Mouse (Mus musculus): ENCODE results near the gene Rpl32.

Rpl32 gene

GRCm38 (mm10) chr6:115808488-115809231 is at the start of gene Rpl32:
Gene Rpl32, minus strand, starts transcription at chr6:115808747.
- peak; percentile 83 to 84 for DNase-seq (ENCODE audit: low spot score in 2 of 2)

DNA sequence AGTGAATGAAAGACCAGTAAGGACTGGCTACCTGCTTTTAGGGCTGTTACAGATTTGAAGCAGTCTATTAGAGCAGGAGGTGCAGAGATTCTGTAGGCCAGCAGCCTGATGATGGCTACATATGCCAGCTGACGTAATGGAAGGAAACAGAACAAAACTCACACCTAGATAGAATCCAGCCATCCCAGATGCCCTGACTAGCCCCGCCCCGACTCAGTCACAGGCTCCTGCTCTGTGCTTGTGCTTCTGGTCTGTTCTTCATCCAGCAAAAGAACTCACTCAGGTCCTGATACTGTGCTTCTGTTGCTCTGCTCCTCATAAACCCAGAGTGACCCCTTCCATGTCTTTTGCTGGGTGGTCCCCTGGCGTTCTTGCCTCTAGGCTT is 47.8 kb upstream of the Rpl32 start:
- DNase-seq (ENCODE audit: low spot score in 2 of 2): no peak

DNA sequence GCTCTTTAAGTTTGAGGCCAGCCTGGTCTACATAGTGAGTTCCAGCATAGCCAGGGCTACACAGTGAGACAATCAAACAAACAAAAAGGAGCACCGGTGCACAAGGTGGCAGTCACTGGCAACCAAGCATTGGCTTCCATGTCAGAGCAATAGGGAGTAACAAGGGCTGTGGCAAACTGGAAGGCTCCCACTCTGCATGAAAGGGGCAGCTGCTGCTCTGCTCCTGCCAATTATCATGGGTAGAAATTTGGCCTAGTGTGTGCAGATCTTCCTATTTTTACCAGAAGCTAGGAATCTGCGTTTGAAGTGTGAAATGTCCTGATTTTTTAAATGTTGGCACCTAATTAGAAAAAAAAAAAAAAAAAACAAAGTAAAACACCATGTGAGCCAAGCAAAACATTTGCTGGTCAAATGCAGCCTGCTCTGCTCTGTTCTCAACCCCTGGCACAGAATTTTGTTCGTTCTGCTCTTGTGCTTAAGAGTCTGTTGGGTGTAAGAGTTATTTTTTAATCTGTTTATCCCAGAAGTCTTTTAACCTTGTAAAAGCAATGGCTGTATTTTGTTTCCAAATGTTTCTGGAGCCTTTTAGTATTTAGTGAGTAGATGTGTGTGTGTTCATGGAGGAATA is 47.3 kb upstream of the Rpl32 start:
- no peak for DNase-seq (ENCODE audit: low spot score in 2 of 2)

- no peak for DNase-seq (ENCODE audit: low spot score in 2 of 2)
Measured at GRCm38 (mm10) chr6:115854432-115854831, 45.9 kb upstream of the Rpl32 start.

- DNase-seq (ENCODE audit: low spot score in 2 of 2): no peak
Measured at GRCm38 (mm10) chr6:115853985-115854384, 45.4 kb upstream of the Rpl32 start.

GRCm38 (mm10) chr6:115853091-115853813 is 44.7 kb upstream of the Rpl32 start, which contains the start of the genes Mbd4 and Ift122:
Gene Mbd4, minus strand, starts transcription at chr6:115853371.
Gene Ift122, plus strand, starts transcription at chr6:115853470.
- DNase-seq (ENCODE audit: low spot score in 2 of 2): peak; percentile 93 to 99

DNA sequence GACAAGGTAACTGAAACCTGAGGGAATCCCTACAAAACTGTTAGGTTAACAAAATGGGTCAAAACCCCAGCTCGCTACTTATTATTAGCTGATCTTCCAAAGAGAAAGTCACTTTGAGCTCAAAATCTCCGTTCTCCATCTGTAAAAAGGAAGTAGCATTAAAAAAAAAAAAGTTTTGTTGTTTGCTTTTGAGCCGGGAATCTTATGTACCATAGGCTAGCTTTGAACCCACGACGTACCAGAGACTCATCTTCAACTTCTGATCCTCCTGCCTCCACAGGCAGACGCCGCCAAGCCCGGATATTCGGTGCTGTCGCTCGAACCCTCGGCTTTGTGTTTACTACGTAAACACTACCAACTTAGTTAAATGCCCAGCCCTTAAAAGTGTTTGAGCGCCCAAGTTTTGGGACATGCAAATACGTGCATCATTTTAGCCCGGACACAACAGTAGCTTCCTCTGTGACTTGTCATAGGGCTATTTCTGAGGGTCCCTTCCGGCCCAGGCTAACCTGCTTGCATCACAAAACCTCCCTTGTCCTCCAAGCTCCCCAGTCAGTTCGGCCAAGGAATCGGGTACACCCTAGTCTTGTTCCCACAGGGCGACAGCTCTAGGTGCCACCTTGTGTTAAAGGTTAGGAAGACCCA is 44.0 kb upstream of the Rpl32 start:
- no peak for DNase-seq (ENCODE audit: low spot score in 2 of 2)

DNA sequence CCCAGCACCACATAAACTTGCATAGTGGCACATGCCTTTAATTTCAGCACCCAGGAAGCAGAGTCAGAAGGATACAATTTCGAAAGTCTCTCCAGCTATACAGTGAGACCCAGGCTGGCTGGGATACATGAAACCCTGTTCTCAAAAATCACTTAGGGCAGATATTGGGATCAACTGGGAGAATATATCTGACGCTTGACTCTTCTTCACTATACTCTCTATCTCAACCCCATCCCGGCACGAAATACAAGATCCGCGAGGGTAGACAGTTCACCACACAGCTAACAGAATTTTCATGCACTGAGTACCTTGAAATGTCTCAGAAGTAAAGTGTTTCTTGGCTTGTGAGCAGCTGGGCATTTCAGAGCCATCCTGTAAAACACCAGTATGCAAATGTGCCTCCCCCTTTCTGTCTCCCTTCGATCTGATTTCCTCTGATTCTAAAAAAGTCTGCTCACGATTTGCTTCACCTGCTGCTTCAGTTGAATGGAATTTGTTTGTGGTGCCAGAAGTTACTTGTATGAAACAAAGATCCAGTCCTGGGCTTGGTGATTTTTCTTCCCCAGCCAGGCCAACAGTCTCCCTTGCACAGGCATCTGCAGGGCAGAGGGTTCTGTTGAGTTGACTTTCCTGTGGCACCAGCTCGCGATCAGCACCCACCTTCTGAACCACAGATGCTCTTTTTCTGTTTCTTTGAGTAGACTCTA is 40.2 kb upstream of the Rpl32 start:
- no peak for DNase-seq (ENCODE audit: low spot score in 2 of 2)

- DNase-seq (ENCODE audit: low spot score in 2 of 2): peak; percentile 38 to 48
Measured at GRCm38 (mm10) chr6:115846640-115847411, 38.3 kb upstream of the Rpl32 start.

DNA sequence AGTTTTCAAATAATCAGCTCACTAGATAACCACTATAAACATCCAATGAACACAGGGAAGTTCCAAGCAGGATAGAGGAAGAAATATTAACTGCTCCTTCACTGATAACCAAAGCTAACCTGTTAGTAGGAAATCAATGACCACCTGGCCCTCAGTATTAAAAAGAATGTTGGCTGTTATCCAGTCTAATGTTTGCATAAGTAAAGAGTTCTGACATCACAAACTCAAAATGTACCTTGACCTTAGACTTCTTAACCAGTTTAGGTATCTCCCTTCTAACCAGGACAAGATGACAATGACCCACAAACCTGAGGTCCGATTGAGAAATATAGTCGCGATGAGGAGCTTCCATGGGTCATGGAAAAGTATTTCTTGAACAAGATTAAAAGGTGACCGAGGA is 36.5 kb upstream of the Rpl32 start:
- DNase-seq (ENCODE audit: low spot score in 2 of 2): no peak

GRCm38 (mm10) chr6:115838745-115839144 is 30.2 kb upstream of the Rpl32 start:
- DNase-seq (ENCODE audit: low spot score in 2 of 2): no peak

DNA sequence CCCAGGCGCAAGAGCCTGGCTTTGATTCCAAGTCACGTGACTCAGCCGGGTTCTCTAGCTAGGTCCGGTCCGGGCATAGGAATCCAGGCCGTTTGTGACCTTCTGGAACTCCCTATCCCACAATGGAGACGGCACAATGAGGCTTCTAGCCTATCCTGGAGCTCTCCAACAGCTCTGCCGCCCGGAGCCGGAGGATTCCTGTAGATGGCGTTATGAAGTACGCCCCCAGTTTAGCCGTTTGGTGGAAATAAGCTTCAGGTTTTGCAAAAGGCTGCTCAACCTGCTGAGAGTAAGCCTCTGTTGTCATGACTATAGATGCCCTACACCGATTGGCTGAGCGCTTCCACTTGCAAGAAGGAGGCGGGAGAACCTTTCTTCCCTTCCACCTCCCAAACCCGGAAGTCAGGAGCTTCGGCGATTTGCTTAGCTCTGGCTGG is 29.6 kb upstream of the Rpl32 start, which contains the start of gene Efcab12:
Gene Efcab12 (minus strand): TSS at position 252 of the 437 bp plus-strand sequence.
- peak; percentile 57 to 75 for DNase-seq (ENCODE audit: low spot score in 2 of 2)

DNA sequence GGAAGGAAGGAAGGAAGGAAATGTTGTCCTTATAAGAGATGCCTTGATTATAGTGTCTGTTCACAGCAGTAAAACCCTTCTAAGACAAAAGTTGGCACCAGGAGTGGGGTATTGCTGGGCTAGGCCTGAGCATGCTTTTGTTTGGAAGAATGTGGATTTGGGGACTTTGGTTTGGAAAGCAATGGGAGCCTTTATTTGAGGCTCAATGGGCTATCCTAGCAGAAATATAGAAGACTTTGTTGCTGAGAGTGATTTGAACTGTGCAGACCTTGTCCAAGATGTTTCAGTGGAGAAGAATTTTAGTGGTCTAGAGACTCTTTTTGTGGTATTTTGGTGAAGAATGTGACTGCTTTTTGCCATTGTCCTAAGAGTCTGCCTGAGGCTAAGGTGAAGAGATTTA is 25.3 kb upstream of the Rpl32 start:
- DNase-seq (ENCODE audit: low spot score in 2 of 2): no peak

DNA sequence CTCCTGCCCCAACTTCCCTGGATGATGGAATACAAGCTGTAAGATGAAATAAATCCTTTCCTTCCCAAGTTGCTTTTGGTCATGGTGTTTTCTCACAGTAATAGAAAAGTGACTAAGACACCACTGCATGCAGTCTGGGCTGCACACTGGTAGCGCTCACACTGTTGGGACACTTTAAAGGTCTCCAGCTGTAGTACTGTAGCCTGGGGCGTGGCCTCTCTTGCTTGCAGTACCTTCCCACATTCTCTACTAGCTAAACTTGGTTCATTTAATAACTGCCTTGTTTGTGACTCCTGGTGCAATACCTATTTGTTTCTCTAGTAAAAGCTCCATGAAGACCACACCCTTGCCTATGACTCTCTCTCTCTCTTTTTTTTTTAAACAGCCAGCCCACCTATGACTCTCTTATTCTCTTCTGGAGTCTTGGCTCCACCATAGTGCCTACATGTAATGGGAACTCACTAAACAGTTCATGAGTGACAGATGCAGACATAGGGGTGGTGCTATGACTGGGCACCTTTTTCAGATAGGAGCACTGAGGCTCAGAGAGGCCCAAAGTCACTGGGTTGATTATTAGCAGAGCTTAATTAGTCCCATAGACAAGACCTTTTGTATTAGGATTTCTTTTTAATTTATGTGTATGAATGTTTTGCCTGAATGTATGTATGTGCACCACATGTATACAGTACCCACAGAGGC is 23.8 kb upstream of the Rpl32 start:
- no peak for DNase-seq (ENCODE audit: low spot score in 2 of 2)

- no peak for DNase-seq (ENCODE audit: low spot score in 2 of 2)
Measured at GRCm38 (mm10) chr6:115830779-115831601, 22.4 kb upstream of the Rpl32 start.

GRCm38 (mm10) chr6:115823850-115824464 is 15.4 kb upstream of the Rpl32 start:
- DNase-seq (ENCODE audit: low spot score in 2 of 2): peak in 1 of 2 experiments; percentile 22

DNA sequence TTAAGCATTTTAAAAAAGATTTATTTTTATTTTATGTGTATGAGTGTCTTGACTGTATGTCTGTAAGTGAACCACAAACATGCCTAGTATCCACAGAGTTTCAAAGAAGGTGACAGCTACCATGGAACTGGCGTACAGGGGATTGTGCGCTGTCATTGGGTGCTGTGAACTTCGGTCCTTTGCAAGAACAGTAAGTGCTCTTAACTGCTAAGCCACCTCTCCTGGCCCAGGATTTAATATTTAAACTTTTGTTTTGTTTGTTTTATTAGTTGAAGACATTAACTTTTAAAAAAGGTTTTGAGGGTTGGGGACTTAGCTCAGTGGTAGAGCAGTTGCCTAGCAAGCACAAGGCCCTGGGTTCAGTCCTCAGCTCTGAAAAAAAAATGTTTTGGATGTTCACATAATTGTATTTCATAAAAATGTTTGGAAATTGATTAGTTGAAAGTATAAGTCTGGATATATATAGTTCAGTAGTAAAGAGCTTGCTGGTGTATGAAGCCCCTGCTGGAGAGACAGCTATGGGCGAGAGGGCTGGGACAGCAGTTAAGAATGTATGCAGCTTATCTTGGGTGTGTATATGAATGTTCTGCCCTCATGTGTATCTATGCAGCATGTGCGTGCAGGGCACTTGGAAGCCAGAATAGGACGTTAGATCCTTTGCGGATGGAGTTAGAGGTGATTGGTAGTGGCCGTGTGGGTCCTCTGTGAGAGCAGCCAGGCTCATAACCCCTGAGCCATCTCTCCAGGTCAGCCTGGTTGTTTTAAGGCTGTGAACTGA is 12.9 kb upstream of the Rpl32 start:
- DNase-seq (ENCODE audit: low spot score in 2 of 2): no peak

- DNase-seq (ENCODE audit: low spot score in 2 of 2): no peak
Measured at GRCm38 (mm10) chr6:115818129-115818528, 9.6 kb upstream of the Rpl32 start.

Data from urinary bladder, postnatal 36 days (tissue).